Mouse (Mus musculus) ES-Bruce4 (cell line): ENCODE data around the gene Zfp346.

Experiments
- CTCF ChIP-seq: IDR thresholded peaks from one replicate; pipeline ENCODE4 v1.8.1; 2011; ENCODE audit warnings: low read depth, low read length
- EP300 ChIP-seq: IDR thresholded peaks from 2 replicates; pipeline ENCODE4 v1.6.1; 2011; ENCODE audit warnings: low read depth, low read length; ENCODE audit not compliant: insufficient read depth

DNA sequence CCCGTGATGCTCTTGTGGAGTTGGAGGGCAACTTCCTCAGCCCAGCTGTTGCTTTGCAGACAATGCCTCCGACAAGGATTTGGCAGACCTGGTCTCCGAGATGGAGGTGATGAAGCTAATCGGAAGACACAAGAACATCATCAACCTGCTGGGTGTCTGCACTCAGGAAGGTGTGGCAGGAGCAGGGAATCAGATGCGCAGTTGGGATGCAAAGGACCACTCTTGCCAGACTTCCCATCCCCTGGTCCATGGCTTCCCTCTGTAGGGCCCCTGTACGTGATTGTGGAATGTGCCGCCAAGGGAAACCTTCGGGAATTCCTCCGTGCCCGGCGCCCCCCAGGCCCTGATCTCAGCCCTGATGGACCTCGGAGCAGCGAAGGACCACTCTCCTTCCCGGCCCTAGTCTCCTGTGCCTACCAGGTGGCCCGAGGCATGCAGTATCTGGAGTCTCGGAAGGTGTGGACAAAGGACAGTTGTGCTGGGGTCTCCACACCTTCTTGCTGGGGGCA is 60.8 kb downstream of the Zfp346 start:
- no peak for TF ChIP-seq EP300
- TF ChIP-seq CTCF, result no peak
